Mouse (Mus musculus) E14TG2a.4 (cell line): ENCODE data around the gene Hoxc4.

Experiments
- H3K27me3 ChIP-seq: 2 replicates; pipeline ENCODE4 v1.6.1; 2014; ENCODE audit warnings: low read length, control low read depth; ENCODE audit not compliant: insufficient read depth
- H3K36me3 ChIP-seq: 2 replicates; pipeline ENCODE4 v1.6.1; 2014; ENCODE audit warnings: low read length, control low read depth; ENCODE audit not compliant: insufficient read depth
- H3K4me1 ChIP-seq: replicated peaks from 2 replicates; pipeline ENCODE4 v1.6.1; 2014; ENCODE audit warnings: low read depth, low read length, control low read depth
- H3K4me3 ChIP-seq: replicated peaks from 2 replicates; pipeline ENCODE4 v1.5.1; 2014; ENCODE audit warnings: mild to moderate bottlenecking, low read length
- H3K9me3 ChIP-seq: 2 replicates; pipeline ENCODE4 v1.6.1; 2014; ENCODE audit warnings: low read length, control low read depth
- CTCF ChIP-seq: conservative IDR thresholded peaks from 2 replicates; pipeline ENCODE4 v1.5.1; 2014; ENCODE audit warnings: low read length
- NANOG ChIP-seq: IDR thresholded peaks from 2 replicates; pipeline ENCODE4 v1.6.1; 2014; ENCODE audit warnings: borderline replicate concordance, low read length, mixed read lengths
- POU5F1 ChIP-seq: IDR thresholded peaks from 2 replicates; pipeline ENCODE4 v1.6.1; 2014; ENCODE audit warnings: low read length, borderline replicate concordance

Gene Hoxc4

DNA sequence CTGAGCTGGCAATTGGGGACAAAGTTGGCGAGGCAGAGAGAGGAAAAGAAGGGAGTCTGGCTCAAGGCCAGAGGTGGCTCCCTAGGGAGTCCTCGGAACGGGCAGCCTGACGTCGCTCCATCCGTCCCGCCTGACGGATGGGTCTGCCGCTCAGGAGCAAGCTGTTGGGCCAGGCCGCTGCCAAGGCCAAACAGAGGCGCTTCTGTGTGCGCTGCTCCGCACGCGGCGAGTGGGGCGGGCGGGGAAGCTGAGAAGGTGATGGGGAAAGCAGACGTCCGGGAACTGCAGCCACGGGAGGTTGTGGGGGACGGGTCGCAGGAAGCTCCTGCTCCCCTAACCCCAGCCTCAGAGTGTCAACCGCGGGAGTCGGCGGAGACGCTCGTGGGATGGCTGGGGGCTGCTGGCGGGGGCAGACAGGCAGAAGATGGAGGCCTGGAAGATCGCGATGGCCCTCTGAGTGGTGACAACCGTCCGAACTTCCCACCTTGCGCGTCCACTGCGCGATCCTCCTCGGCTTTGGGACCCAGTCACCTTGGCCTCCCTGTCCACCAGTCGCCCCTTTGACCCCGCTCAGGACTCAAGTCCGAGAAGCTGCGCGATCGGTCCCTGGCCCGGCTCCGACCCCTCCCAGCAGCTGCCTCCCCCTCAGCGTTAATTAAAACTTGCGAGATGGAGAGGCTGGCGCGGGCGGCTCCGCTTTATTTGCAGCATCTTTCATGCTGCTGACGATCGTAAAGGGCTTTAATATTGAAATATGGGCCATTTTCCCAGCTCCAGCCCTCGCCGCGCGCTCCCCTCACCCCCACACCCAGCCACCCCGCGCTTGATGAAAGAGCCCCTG is 67.3 kb downstream of the Hoxc4 start:
- H3K9me3 ChIP-seq = no peaks in the 10 kb centered on the region
- no peaks in the 10 kb centered on the region for H3K36me3 ChIP-seq
- peak overlapping the region; percentile 75 for H3K4me3 ChIP-seq
- H3K27me3 ChIP-seq = peaks cover 100% of the 10 kb centered on the region
- H3K4me1 ChIP-seq = peaks cover 12% of the 10 kb centered on the region
- TF ChIP-seq POU5F1 (no peak), CTCF (no peak), NANOG (no peak)
